Mouse (Mus musculus) liver, postnatal 0 days (tissue): Measurements from ENCODE around the gene Dnaic1.

Source experiments
- CTCF ChIP-seq: sonication (generic); IDR thresholded peaks from 2 replicates; pipeline ENCODE4 v1.5.1; 2016; ENCODE audit warnings: antibody characterized with exemption, low read depth
- EP300 ChIP-seq: IDR thresholded peaks from 2 replicates; pipeline ENCODE4 v1.6.1; 2016; ENCODE audit warnings: antibody characterized with exemption, low read depth, mild to moderate bottlenecking

DNA sequence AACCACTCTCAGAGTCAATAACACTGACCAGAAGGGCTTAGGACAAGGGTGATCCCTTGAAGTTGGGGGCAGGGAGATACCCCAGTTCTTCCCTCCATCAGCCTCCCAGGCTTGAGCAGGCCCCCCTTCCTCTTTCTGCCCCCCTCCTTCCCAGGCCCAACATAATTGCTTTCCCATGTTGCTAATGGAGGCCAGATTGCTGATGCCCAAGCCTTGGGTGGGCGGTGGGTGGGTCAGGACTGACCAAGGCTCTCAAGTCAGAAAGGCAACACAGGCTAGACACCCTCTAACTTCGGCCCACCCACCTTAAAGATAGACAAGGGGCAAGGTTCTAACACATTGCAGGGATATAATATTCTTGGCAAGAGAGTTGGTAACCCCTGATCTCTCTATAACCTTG, 86.0 kb downstream of the Dnaic1 start:
- TF ChIP-seq CTCF (no peak), EP300 (no peak)
